In genomic region chr5:144546423-144546995, GRCm38 (mm10) we compare ENCODE assay signal across 9 mouse cellular contexts. TPM values are rescaled to one million over a fixed set of nuclear protein-coding genes. Genes with fewer than 3 reads are reported as not detected.
DNase-seq lines count a peak whose midpoint lies in the region; ATAC-seq and TF ChIP-seq lines count a peak whose summit lies in the region.
"Had no signal": no experiment of that assay in that cellular context is flagged by ENCODE, and none has a peak within 500 bp of the region (broad histone marks: within the 10 kb centered on the region; RNA-seq: fewer than 3 reads in every experiment).

No protein-coding gene starts in this region.

- peaks cover 16% of the 10 kb centered on the region; the same call in 1 of the 2 replicates for H3K4me1 ChIP-seq in heart, embryonic 13.5 days
- peaks cover 42% of the 10 kb centered on the region for H3K4me1 ChIP-seq in hindbrain, embryonic 12.5 days
- H3K4me1 ChIP-seq in midbrain, postnatal 0 days (ENCODE audit: insufficient read depth, low read length) = peaks cover 3% of the 10 kb centered on the region; the same call in 1 of the 2 replicates

- no peaks in the 10 kb centered on the region for H3K36me3 ChIP-seq in heart, embryonic 13.5 days
- no peaks in the 10 kb centered on the region for H3K36me3 ChIP-seq in hindbrain, embryonic 12.5 days
- no peaks in the 10 kb centered on the region; the same call in 1 of the 2 replicates for H3K36me3 ChIP-seq in midbrain, postnatal 0 days (ENCODE audit: insufficient read depth, low read length)

- no peak for DNase-seq in heart, postnatal 25 days (ENCODE audit: low spot score)
- DNase-seq in brain, embryonic 14.5 days (ENCODE audit: low read depth) = peak; percentile 36
- no peak for DNase-seq in midbrain, postnatal 0 days (ENCODE audit: low spot score)
- no peak for DNase-seq in urinary bladder, postnatal 25 days (ENCODE audit: low spot score)
- no peak for DNase-seq in left cerebral cortex, adult 11 months (ENCODE audit: low spot score)
- DNase-seq: heart, adult 11 months had no signal

- 3% methylated on average over 34 of the region's 34 CpGs for WGBS in heart, embryonic 13.5 days
- WGBS in hindbrain, embryonic 12.5 days = 5% methylated on average over 33 of the region's 34 CpGs
- WGBS in midbrain, postnatal 0 days = 2% methylated on average over 33 of the region's 34 CpGs

- H3K4me3 ChIP-seq in heart, embryonic 13.5 days = peak overlapping the region; percentile 47
- peak overlapping the region; percentile 41 for H3K4me3 ChIP-seq in hindbrain, embryonic 12.5 days
- H3K4me3 ChIP-seq in midbrain, postnatal 0 days (ENCODE audit: low read depth, low read length) = peak overlapping the region; percentile 45

- H3K9ac ChIP-seq in heart, embryonic 13.5 days = peak overlapping the region; percentile 56; the same call in 1 of the 2 replicates
- no peak overlapping the region; the same call in 1 of the 2 replicates for H3K9ac ChIP-seq in hindbrain, embryonic 12.5 days
- H3K9ac ChIP-seq in midbrain, postnatal 0 days (replicated peaks; ENCODE audit: low read length, poor library complexity, severe bottlenecking) = peak overlapping the region; percentile 59

- peaks cover 88% of the 10 kb centered on the region for H3K27me3 ChIP-seq in heart, embryonic 13.5 days (replicated peaks)
- peaks cover 54% of the 10 kb centered on the region for H3K27me3 ChIP-seq in hindbrain, embryonic 12.5 days
- H3K27me3 ChIP-seq in midbrain, postnatal 0 days (ENCODE audit: insufficient read depth, low read length) = peaks cover 14% of the 10 kb centered on the region

- TF ChIP-seq POLR2A in brain, embryonic 14.5 days (IDR thresholded peaks at IDR 0.05; ENCODE audit: borderline replicate concordance, extremely low read depth, insufficient read depth, insufficient read length, poor library complexity, severe bottlenecking) = no peak

- ATAC-seq in heart, embryonic 13.5 days (ENCODE audit: extremely low read depth, insufficient number of reproducible peaks, low FRiP score, low TSS enrichment) = no peak
- no peak for ATAC-seq in hindbrain, embryonic 12.5 days (ENCODE audit: low FRiP score)
- ATAC-seq in midbrain, postnatal 0 days (ENCODE audit: low FRiP score) = no peak; the same call in 1 of the 2 replicates
- no peak for ATAC-seq in activated CD4-positive, CD25-positive, alpha-beta regulatory T cell, adult 4 months

- H3K9me3 ChIP-seq in heart, embryonic 13.5 days = no peaks in the 10 kb centered on the region
- no peaks in the 10 kb centered on the region for H3K9me3 ChIP-seq in hindbrain, embryonic 12.5 days (replicated peaks)
- no peaks in the 10 kb centered on the region for H3K9me3 ChIP-seq in midbrain, postnatal 0 days (ENCODE audit: low read length)

- no peak overlapping the region for H3K27ac ChIP-seq in heart, embryonic 13.5 days (replicated peaks)
- H3K27ac ChIP-seq in hindbrain, embryonic 12.5 days = no peak overlapping the region
- H3K27ac ChIP-seq in midbrain, postnatal 0 days (ENCODE audit: low read depth, low read length) = no peak overlapping the region

- TF ChIP-seq CTCF in brain, embryonic 14.5 days (IDR thresholded peaks at IDR 0.05; ENCODE audit: borderline replicate concordance, extremely low read depth, insufficient read depth, insufficient read length) = no peak
- no peak for TF ChIP-seq CTCF in midbrain, postnatal 0 days (IDR thresholded peaks at IDR 0.05)

- intact Hi-C loops in heart, postnatal 25 days (cut with DNase I) = no loop called here

- peak overlapping the region; percentile 70 for H3K4me2 ChIP-seq in heart, embryonic 13.5 days
- H3K4me2 ChIP-seq in hindbrain, embryonic 12.5 days (replicated peaks) = peak overlapping the region; percentile 64
- H3K4me2 ChIP-seq in midbrain, postnatal 0 days (ENCODE audit: low read depth, low read length, poor library complexity, severe bottlenecking) = peak overlapping the region; percentile 49

RNA-seq across cellular contexts. Expression of gene Nptx2, which starts 0.8 kb away (rescaled TPM):
- polyA plus RNA-seq in heart, embryonic 13.5 days (2015; fragmentation: Nextera tagmentation; extraction: Ambion mirVana) = 0.09 and 0.14 TPM in 2 replicates
- under 1 TPM in 1 of 2 experiments, not detected in 1; 0.10 TPM for total RNA-seq in heart, postnatal 25 days (2021)
- polyA plus RNA-seq in brain, embryonic 14.5 days (2012; rRNA removed) = 15.2 and 16.3 TPM in 2 replicates
- polyA plus RNA-seq in hindbrain, embryonic 12.5 days (2016; fragmentation: Nextera tagmentation; extraction: Ambion mirVana) = 1.6 and 1.7 TPM in 2 replicates
- 45.0 and 45.8 TPM in 2 replicates for total RNA-seq in midbrain, postnatal 0 days (2014; rRNA removed)
- polyA plus RNA-seq in midbrain, postnatal 0 days (2015; fragmentation: Nextera tagmentation; extraction: Ambion mirVana) = 14.0 and 14.2 TPM in 2 replicates
- polyA plus RNA-seq in activated CD4-positive, CD25-positive, alpha-beta regulatory T cell, adult 4 months (2017; shearing (Covaris generic)) = not detected
